Mouse (Mus musculus) adrenal gland, adult 2 months (tissue): Measurements from ENCODE around the gene Otud3. TPM values are rescaled to one million over a fixed set of nuclear protein-coding genes. Genes with fewer than 3 reads are reported as not detected.
"Not testable (repeated sequence)": the region's sequence is repeated elsewhere in the genome, so short reads cannot be mapped to it uniquely, and the experiment has no call there.

Experiments used
- DNase-seq: peaks from one replicate; pipeline ENCODE4 v3.0.0; 2021
- long read RNA-seq: library from polyadenylated mRNA; stranded (forward); transcript quantifications from one replicate; pipeline ENCODE4 v2.0.0, GENCODE M21; 2021
- polyA plus RNA-seq: library from polyadenylated mRNA; depleted of rRNA; stranded (reverse); fragments of >200 nt; gene quantifications from 2 replicates; pipeline ENCODE4 v1.2.3, GENCODE M21; 2012; rRNA removed
- total RNA-seq, 2 experiments: library from RNA; stranded (reverse); gene quantifications; 2 replicates each; pipeline ENCODE4 v1.2.3; 2021

Otud3 gene
- total RNA-seq, result 10 to 100 TPM in 1 of 2 experiments, 1 to 10 TPM in 1; 9.8 to 11.3 TPM
- 5.6 TPM in 2 replicates for polyA plus RNA-seq
- long read RNA-seq, partial matches to known transcripts, result 0 of 4 reads
- long read RNA-seq, other reads (novel, unspliced or antisense), result 1 of 4 reads

DNA sequence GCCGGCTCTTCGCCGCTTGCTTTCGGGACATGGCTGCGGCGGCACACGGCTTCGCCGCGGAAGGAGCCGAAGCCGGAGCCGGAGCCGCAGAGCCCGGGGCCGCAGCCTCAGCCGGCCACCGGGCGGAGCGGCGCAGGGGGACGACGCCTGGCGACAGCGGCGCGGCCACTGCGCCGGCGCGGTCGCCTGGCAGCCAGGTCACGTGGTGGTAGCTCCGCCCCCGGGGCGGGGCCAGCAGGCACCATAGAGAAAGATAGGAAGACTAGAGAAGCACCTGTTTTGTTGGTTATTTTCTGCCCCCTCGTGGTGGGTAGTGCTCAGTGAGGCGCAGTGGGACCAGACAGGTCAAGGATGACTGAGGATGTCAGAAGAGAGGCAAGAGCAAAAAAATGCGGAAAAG lies at the start of gene Otud3:
TSS of gene Otud3 (minus strand) at position 149 of the 400 bp plus-strand sequence.
- DNase-seq, result peak; percentile 97

DNA sequence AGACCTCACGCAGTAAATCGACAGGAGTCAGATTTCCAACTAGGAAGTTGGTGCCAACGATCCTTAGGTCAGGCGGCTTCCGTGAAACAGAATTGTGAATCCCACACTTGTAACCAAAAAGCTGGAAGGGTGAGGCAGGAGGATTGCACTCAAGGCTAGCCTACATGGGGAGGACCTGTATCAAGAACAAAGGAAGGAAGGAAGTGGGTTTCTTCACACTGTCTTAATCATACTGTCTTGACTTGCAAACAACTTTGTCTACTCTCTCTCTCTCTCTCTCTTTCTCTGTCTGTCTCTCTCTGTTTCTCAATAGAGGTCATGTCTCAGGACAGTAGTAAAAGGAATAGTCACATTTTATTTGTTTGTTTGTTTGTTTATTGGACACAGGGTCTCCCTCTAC lies 49.0 kb upstream of the Otud3 start:
- DNase-seq, result no peak

DNA sequence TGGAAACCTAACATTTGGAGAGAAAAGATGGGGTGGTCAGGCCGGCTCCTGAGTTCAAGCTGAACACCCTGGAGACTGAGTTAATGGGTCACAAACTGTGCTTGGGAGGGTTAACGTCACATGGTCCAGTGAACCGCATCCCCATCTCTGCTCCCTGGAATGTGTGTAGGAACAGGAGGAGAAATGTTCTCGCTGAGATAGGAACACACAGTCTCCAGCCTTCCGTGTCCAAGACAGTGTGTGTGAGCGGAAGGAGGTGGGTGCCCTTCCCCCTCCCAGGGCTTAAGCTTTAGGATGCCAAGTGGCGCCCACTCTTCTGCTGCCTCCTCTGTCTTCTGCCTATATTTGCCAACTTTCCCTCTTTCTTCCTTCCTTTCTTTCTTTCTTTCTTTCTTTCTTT lies 46.2 kb upstream of the Otud3 start:
- no peak for DNase-seq

- DNase-seq, result no peak
These were observed 45.4 kb upstream of the Otud3 start for GRCm38 (mm10) chr4:138959120-138959519.

DNA sequence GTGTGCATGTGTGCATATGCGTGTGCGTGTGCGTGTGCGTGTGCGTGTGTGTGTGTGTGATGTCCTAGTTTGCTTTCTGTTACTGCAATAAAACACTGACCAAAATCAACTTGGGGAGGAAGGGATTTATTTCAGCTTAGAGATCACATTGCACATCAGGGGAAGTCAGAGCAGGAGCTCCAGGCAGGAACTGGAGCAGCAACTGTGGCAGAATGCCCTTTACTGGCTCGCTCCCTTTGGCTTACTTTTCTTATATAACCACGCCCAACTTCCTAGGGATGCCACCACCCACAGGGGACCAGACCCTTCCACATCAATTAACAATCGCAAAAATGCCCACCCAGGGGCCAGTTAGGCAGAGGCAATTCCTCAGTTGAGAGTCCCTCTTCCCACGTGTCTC lies 44.9 kb upstream of the Otud3 start:
- DNase-seq, result no peak

GRCm38 (mm10) chr4:138948257-138948656 lies 34.5 kb upstream of the Otud3 start:
- DNase-seq, result no peak

DNA sequence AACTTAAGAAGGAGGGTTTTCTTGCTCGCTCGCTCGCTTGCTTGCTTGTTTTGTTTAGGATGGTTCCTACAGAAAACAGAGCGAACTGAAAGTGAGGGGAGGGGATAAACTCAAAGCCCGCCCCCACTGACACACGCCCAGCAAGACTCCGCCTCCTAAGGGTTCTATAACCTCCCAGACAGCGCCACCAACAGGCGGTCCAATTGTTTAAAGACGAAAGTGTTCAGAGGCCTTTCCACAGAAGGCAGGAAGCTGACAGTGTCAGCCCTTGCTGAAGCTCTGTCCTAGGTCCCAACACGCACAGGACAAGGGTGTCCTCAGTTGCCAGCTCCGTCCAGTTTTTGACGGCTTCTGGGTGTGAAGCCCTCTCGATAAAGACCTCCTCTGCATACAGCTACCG lies 30.0 kb upstream of the Otud3 start:
- DNase-seq, result peak; percentile 74

GRCm38 (mm10) chr4:138941966-138942365 lies 28.2 kb upstream of the Otud3 start:
- DNase-seq, result no peak

DNA sequence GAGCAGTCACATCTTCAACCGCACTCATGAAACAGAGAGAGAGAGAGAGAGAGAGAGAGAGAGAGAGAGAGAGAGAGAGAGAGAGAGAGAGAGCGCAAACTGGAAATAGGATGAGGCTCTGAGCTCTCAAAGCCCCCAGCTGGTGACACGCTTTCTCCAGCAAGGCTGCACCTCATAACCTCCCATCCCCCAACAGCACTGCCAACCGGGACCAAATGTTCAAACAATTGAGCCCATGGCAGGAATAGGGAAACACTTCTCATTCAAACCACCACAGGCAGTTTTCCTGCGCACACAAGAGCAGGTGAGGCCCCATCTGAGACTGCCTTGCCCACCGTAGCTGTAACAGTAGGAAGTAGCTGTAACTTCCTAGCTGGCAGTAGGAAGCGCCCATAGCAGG lies 27.7 kb upstream of the Otud3 start:
- DNase-seq, result no peak

DNA sequence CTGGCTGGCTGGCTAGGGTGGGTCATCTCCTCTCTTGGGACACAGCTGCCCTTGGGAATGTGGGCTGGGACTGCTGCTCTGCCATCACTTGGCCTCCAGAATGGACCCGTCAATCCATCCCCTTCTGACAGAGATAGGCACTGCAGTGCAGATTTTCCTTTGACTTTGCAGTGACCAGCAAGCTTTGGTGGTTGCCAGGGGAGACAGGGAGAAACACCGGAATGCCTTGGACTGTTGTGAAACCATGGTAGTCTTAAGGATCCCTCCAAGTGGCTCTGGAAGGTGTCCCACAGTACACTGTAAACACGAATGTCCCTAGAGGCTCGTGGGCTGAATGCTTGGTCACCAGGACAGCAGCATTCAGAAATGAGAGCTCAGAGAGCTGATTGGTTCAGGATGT lies 25.7 kb upstream of the Otud3 start:
- DNase-seq, result no peak

DNA sequence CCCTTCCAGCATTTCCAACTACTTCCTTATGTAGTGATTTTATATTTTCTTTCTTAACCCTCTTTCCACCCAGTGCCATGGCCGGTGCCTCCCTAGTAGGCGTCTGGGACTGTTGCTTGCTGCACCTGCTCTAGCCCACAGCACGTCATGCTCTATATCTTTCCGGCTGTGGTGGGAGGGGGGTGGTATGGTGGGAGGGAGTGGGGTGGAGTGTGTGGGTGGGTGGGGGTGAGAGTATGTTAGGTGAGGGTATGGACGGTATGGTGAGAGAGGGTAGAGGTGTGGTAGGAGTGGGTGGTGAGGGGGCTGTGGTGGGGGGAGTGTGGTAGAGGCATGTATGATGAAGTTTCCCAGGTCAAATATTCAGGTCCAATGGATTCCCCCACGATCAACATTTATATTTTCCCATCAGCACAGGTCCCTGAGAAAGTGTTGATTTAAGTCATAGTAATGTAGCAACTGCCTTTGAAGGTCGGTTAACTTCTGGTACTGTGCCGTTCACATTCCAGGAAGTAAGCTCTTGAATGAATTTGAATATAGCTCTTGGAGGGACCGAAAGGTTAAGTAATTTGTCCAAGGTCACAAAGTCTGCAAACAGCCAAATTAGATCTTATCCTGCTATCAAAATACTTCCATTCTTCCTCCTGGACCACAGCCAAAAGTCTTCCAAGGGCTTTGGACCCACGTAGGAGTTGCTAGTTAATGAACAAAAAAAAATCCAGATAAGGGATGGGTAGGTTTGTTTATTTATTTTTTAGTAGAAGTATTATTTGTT lies 24.9 kb upstream of the Otud3 start:
- no peak for DNase-seq

DNA sequence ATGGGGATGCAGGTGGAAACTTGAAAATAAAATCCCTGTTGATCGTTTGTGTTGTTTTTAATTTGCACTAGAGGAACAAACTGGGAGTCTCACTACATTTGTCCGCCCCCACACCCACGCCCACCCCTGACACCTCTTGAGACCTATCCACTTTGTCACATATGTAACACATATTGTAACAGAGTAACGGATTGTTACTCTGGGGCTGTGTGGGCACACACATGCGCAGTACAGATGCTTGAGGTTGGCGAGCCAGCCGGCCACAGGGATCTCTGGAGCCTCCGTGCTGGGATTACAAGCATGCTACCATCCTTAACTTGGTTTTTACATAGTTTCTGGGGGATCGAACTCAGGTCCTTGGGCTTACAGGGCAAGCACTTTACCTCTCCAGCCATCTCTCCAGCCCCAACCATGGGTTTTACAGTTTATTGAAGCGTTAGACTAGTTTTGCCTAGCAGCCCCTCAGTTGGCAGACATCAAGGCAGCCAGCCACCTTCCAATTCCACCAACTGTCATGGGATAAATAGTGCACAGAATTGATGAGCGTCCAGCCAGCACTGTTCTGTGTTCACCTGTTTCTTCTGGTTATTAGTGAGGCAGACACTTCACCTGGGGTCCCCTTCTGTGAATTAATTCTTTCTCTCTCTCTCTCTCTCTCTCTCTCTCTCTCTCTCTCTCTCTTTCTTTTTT lies 20.9 kb upstream of the Otud3 start:
- DNase-seq, result no peak

DNA sequence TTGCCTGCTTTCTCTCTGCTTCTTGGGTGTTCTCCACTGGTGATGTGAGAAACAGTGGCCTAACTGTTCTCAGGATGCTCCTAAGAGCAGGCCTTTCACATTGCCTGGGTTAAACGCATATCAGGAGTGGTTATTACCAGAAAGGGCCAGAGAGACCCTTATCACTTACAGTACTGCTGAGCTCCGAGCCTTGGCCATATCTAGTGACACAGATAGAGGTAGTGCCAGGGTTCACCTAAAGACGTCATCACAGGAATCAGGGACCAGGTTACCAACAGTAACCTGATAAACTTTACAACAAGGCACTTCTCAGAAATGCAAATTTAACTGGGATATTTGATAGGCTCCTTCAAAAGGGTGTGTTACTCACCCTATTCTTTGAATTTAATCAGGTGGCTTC lies 20.1 kb upstream of the Otud3 start:
- no peak for DNase-seq

GRCm38 (mm10) chr4:138925561-138925960 lies 11.8 kb upstream of the Otud3 start:
- no peak for DNase-seq

DNA sequence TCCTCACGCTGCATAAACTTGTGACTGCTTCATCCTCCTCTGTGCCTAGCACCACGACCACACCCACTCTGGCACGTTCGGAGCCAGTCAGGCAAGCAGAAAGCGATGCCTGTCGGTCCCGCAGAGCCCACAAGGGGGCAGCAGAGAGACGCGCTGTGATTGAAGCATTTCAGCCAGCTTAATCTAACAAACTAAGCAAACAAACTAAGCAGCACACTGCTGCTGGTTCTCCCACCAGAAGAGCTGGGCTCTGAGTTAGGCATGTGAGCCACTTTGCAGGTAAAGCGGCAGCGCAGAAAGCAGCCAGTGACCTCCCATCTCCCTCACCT lies 8.3 kb upstream of the Otud3 start:
- peak; percentile 93 for DNase-seq

DNA sequence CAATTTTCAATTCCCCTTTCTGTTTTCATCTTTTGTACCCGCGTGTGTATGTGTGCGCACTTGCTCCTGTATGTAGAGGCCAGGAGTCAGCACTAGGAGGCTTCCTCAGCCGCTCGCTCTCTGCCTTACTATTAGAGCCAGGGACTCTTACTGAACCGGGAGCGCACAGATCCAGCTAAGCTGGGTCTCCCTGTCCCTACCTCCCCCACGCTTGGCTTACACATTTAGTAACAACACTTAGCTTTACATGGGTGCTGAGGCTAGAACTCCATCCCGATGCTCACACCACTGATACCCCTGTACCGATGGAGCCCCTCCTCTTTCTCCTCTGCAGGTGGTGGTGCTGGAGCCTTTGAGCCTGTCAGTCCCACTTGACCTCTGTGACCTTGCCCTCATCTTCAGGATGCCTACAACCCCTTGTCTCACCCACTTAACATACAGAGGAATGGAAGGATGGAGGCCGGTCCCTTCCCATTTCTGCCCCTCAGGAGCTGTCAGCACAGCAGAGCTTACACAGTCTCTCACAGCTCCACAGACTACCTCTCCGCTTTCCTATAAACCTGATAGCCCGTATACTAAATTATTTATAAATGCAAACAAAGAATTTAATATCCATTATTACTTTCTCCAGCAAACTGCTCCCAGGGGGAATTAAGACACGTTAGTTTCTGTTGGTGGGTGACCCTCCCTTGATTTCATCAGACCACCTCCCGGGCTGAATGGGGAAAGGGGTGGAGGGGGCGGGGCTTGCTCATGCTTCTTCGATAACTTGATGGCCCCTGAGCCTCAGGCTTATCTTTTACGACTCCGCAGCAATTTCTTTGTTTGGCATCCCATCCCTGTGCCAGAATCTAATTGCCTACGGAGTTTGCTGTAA lies 7.7 kb upstream of the Otud3 start:
- no peak for DNase-seq

- DNase-seq, result no peak
These were observed 3.5 kb upstream of the Otud3 start for GRCm38 (mm10) chr4:138917282-138917681.

DNA sequence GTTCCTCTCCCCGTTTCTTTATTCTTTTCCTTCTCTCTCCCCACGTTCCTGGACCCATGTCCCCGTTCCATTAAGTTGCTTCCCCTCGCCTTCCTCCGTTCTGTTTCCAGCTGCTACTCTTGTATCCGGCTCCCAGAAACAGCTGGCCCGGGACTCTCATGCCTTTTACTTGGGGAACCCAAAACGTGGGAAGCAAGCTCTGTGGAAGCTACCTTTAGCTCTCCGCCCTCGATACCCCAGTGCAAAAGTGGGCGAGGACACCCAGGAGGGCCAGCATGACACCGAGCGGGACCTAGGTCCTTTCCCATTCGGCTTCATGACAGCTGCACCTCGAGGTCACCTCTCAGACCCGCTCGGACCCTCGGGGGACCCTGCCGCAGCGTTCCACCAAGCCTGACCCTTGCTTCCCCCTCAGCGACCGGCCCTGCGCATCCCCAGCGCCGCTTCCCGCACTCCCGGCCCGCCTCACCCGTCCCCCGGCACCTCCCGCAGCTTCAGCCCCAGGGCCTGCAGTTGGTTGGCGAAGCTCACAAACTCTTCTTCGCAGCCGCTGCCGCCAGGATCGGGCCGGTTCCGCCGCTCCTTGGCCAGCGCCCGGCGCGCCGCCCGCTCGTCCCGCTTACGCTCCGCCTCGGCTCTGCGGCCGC lies 481 bp downstream of the Otud3 start:
- no peak for DNase-seq

DNA sequence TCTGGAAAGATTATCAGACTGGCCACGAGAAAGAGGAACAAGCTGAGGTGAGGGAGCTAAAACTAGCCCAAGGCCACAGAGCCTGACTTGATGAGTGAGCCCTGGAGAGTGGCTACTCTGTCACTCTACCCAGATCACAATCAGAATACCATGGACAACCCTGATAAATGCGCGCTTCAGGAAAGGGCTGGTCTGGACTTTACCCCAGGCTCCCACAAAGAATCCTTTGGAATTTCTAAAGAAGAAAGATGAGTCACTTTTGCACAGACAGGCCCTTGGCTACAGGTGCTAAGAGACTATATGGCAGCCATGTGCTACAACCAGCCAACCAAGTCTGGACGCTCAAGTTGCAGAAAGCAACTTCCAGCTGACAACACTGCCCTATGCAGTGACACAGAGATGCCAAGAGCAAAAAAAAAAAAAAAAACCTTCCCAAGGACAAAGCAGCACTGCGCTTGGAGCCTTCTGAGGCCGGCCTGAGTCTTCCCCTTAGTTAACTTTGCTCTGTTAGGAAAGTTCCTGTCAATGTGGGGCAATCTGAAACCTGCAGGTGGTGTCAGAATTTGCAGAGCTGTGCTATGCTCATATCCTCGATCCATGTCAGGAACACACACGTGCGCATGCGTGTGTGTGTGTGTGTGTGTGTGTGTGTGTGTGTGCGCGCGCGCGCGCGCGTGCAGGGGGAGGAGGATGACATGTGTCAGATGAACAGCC lies 8.0 kb downstream of the Otud3 start:
- no peak for DNase-seq

- DNase-seq, result no peak
These were observed 14.4 kb downstream of the Otud3 start for GRCm38 (mm10) chr4:138899361-138899760.

DNA sequence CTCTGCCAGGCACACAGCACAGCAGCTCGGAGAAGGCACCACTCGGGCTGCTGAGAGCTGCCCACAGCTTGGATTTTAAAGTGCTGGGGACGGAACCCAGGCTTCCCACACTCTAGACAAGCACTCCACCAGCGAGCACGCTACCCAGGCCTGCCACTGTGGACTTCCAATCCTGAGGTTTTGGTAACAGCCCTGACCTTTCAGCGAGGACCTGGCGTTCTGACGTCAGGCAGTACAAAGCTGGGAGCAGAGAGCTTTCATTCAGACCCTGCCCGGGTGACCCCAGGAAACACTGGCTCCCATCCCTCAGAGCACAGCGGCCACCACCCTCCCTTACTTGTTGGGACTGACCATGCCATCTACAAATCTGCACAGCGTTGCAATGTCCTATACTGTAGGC lies 20.0 kb downstream of the Otud3 start:
- DNase-seq, result not testable (repeated sequence)
